Mouse (Mus musculus) brain, adult 2 months (tissue): ENCODE data around the gene Hif1an.

ENCODE experiments used
- DNase-seq: peaks from one replicate; pipeline ENCODE4 v3.0.0; 2011; ENCODE audit warnings: low read depth, low spot score

Gene Hif1an

GRCm38 (mm10) chr19:44562652-44563206 is at the start of gene Hif1an:
Hif1an (plus strand) TSS chr19:44562850.
- DNase-seq: peak; percentile 98

- DNase-seq: no peak
Measured at GRCm38 (mm10) chr19:44513054-44513833, 49.4 kb upstream of the Hif1an start.

- no peak for DNase-seq
Measured at GRCm38 (mm10) chr19:44513921-44514482, 48.6 kb upstream of the Hif1an start.

DNA sequence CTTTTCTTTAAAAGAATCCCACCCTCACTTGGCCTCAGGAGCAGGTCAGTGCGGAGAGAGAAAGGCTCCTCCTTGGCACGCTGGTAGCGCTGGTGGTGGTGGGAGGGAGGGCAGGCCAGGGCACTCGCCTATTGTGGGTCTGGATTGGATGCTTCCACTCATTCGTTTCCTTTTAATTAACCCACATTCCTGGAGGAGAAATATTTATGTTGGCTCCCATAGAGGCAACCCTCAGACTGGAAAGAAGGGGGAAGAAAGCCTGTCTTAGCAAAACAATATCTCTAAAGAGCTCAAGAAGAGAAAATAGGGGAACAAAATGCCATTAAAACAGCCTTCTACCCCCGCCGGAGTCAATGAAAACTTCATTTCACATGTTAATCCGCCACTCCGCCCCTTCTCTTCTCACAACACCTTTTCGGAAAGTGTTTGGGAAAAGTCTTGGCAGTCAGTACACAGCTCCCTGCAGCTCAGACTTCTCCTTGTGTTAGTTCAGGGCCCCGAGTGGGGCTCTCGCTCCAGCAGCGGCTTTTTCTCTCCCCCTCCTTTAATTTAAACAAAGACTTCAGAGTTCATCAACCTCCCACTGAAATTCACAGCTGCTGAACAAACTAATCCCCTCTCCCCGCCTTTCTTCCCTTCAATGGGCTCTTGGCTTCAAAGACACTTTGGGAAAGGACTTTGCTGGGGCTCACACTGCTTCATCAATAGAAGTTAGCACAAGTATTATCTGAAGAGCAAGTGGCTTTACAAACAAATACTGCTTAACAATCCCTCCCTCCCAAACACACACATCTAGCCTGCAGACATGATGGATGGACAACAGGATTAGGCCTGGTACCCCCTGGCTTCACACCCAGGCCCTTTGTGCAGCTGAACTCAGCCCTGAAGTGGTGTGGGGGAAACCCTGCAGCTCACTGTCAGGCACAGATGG is 47.9 kb upstream of the Hif1an start:
- no peak for DNase-seq

- DNase-seq: no peak
Measured at GRCm38 (mm10) chr19:44515769-44516168, 46.9 kb upstream of the Hif1an start.

DNA sequence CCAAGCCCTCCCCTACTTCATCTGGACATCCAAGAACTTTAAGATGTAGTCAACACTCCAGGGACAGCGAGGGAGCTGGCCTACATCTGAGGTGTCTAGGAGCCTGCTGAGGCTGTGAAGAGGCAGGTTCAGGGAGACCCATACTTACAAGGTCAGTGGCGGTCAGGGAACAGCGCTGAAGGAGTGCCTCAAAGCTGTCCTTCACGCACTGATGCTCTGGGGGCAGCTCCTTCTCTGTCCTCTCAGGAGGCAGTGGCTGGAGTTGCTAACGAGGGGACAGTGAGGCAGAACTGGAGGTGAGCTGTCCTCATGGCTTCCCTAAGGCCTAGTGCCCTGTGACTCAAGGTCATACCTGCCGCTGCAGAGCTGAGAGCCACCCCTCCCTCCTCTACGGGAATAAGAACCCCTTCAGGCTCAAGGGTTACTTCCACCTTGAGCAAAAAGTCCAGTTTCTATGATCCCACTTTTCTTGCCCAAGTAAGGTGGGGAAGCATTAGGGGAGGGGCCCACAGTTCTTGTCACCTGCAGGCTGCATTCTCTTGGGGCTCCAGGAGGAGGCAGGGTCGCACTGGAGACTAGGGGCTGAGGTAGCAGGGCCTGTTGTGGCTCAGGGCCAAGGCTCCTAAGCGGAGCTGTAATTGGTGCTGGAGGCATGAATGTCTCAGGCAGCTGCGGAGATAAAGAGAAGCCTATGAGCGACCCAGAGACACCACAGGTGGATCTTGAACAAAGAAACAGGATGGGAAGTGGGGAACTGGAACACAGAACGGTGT is 44.5 kb upstream of the Hif1an start:
- DNase-seq: no peak

- DNase-seq: no peak
Measured at GRCm38 (mm10) chr19:44519152-44519551, 43.5 kb upstream of the Hif1an start.

- DNase-seq: no peak
Measured at GRCm38 (mm10) chr19:44525551-44526205, 37.0 kb upstream of the Hif1an start.

DNA sequence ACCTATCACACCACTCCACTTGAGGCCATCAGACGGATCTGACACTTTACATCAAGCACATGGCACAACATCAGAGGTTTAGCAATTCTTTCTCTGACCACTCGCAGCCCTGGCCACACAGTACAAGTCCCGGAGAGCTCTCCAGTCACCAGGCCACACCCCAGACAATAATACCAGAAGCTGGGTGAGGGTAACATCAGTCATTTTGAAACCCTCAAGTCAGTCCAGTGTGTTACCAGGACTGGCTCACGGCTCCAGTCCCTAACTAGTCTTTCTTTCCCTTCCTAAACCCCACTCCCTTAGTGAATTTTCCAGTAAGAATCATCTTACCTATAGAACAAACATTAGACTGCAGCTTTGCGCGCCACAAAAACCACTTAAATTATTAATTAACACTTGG is 32.6 kb upstream of the Hif1an start:
- DNase-seq: no peak

- no peak for DNase-seq
Measured at GRCm38 (mm10) chr19:44535376-44535775, 27.3 kb upstream of the Hif1an start.

GRCm38 (mm10) chr19:44537416-44537815 is 25.2 kb upstream of the Hif1an start:
- no peak for DNase-seq

GRCm38 (mm10) chr19:44542694-44543178 is 19.9 kb upstream of the Hif1an start:
- DNase-seq: no peak

DNA sequence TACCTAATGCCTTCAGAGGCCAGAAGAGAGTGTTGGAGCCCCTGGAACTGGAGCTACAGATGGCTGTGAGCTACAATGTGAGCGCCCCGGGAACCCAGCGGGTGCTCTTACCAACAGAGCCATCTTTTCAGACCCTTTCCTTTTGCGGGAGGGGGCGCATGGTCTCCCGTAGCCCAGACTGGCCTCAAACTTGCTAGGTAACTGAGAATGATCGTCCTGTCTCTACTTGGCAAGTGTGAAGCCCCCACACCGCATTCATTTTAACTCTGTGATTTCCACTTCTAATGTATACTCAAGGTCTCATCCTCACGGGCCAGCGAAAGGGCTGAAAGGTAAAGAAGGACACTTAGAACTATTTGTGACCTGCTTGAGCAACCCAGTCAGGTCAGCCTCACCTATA is 18.3 kb upstream of the Hif1an start:
- DNase-seq: no peak

DNA sequence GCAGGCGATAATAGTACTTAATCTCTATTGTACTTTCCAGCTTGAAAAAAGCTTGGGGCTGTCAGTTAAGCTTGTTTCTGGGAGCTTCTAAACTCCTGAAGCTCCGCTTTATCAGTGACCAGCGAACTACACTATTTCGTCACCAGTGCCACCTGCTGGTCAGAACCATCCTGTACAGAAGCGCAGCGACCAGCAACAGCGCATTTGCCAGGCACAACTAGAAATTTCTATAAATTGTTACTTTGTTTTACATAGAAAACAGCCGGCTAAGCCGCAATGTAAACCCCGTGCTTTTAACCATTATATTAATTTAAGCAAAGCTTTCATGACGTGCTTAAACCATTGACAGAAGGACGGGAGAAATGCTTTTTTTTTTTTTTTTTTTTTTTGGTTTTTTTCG is 17.9 kb upstream of the Hif1an start:
- DNase-seq: peak; percentile 89

DNA sequence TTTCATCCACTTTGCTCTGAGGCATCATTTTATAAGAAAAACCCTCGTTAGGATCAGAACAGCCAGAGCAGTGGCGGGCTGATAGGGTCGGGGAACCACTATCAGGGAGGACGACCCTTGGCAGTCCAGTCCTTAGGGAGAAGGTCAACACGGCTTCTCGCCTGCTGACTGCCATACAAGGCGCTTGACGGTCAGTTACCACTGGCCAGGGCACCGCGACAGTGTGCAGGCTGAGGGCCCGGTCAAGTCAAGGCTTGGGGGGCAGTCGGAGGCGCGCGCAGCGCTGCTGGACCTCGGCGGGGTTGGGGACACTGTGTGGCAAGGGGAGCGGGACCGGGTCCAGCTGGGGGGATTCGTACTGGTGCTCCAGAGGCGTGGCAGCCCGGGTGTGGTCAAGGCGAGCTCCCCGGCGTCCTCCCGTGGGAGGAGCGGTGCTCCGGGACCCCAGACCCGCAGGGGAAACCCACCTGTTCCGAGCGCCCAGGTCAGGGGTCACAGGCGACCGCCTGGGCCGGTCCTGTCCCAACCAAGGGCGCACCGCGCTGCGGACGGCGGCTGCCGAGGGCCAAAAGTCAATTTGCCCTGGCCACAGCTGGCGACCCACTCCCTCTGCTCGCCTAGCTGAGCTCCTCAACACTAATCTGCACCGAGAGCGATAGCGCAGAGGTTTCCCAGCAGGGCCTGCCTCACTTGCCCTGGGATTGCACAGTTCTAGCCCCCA is 17.2 kb upstream of the Hif1an start, which contains the start of gene Sec31b:
Gene Sec31b (minus strand): TSS at position 544 of the 721 bp plus-strand sequence.
- peak; percentile 22 for DNase-seq

DNA sequence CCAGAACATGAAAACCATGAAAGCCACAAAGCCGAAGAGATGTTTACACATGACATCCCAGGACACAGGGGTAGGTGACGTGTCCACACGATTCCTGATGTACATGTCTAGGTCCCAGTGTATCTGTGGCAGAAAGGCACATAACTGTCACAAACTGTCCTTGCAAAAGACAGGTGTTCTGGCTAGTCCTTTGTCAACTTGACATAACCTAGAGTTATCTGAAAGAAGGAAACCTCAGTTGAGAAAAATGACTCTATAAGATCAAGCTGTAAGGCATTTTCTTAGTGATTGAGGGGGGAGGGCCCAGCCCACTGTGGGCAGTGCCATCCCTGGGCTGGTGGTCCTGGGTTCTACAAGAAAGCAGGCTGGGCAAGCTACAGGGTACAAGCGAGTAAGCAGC is 9.9 kb upstream of the Hif1an start, which contains the start of gene Gm20538:
Gene Gm20538 (minus strand): TSS at position 101 of the 400 bp plus-strand sequence.
- no peak for DNase-seq

- no peak for DNase-seq
Measured at GRCm38 (mm10) chr19:44553286-44553685, 9.4 kb upstream of the Hif1an start.

- peak; percentile 16 for DNase-seq
Measured at GRCm38 (mm10) chr19:44554490-44554860, 8.2 kb upstream of the Hif1an start.

GRCm38 (mm10) chr19:44554861-44555590 is 7.6 kb upstream of the Hif1an start, which contains the start of gene Ndufb8:
Ndufb8 (minus strand) TSS chr19:44555440.
- peak; percentile 97 for DNase-seq
